Mouse (Mus musculus) hindbrain, embryonic 15.5 days (tissue): ENCODE results near the gene Meis1. TPM values are rescaled to one million over a fixed set of nuclear protein-coding genes. Genes with fewer than 3 reads are reported as not detected.

Experiments
- ATAC-seq: fragments of 200-750 bp; cut with Nextera tagmentation; 2 replicates; pipeline ENCODE4 v1.8.0; 2017; ENCODE audit warnings: low read depth, moderate number of reproducible peaks, moderate TSS enrichment; ENCODE audit not compliant: low FRiP score
- H3K27ac ChIP-seq: fragments of 300-500 bp; sonication (generic); replicated peaks from 2 replicates; pipeline ENCODE4 v1.5.1; 2015; ENCODE audit warnings: mild to moderate bottlenecking, inconsistent platforms
- H3K27me3 ChIP-seq: fragments of 300-500 bp; sonication (generic); 2 replicates; pipeline ENCODE4 v1.6.1; 2015; ENCODE audit warnings: control low read depth, inconsistent platforms
- H3K36me3 ChIP-seq: fragments of 300-500 bp; sonication (generic); 2 replicates; pipeline ENCODE4 v1.6.1; 2015; ENCODE audit warnings: control low read depth, inconsistent platforms
- H3K4me1 ChIP-seq: fragments of 300-500 bp; sonication (generic); replicated peaks from 2 replicates; pipeline ENCODE4 v1.6.1; 2015; ENCODE audit warnings: control low read depth, inconsistent platforms
- H3K4me2 ChIP-seq: fragments of 300-500 bp; sonication (generic); 2 replicates; pipeline ENCODE4 v1.6.1; 2015; ENCODE audit warnings: moderate library complexity, mild to moderate bottlenecking, inconsistent platforms
- H3K4me3 ChIP-seq: fragments of 300-500 bp; sonication (generic); 2 replicates; pipeline ENCODE4 v1.5.1; 2015; ENCODE audit warnings: mild to moderate bottlenecking, inconsistent platforms
- H3K9ac ChIP-seq: fragments of 300-500 bp; sonication (generic); 2 replicates; pipeline ENCODE4 v1.6.1; 2015; ENCODE audit warnings: inconsistent platforms
- H3K9me3 ChIP-seq: fragments of 300-500 bp; sonication (generic); 2 replicates; pipeline ENCODE4 v1.6.1; 2016; ENCODE audit warnings: control low read depth, inconsistent platforms
- WGBS: fragments of 180-500 bp; shearing (Covaris S2); methylation state at CpG from one replicate; pipeline ENCODE4 v1.1.7; 2015; 5-methylcytosine and 5-hydroxymethylcytosine counted together
- polyA plus RNA-seq: library from polyadenylated mRNA; unstranded; fragments of >200 nt; fragmentation: Nextera tagmentation; extraction: Ambion mirVana; gene quantifications from 2 replicates; pipeline ENCODE4 v1.2.1, GENCODE M21; 2015

Meis1 gene
- polyA plus RNA-seq, 1 experiment from 2014 or later = 178 TPM

GRCm38 (mm10) chr11:18885036-18885728, 133.6 kb downstream of the Meis1 start:
- no peak for ATAC-seq
- Histone ChIP-seq H3K4me3 (no peak overlapping the region), H3K36me3 (no peaks in the 10 kb centered on the region), H3K27me3 (no peaks in the 10 kb centered on the region), H3K9me3 (no peaks in the 10 kb centered on the region), H3K27ac (peak overlapping the region; percentile 38; the same call in 1 of the 2 replicates), H3K9ac (no peak overlapping the region), H3K4me1 (peaks cover 58% of the 10 kb centered on the region), H3K4me2 (no peak overlapping the region)
- WGBS = 28% methylated on average over 6 of the region's 6 CpGs

GRCm38 (mm10) chr11:18883987-18884386, 134.8 kb downstream of the Meis1 start:
- Histone ChIP-seq H3K9me3 (no peaks in the 10 kb centered on the region), H3K4me3 (no peak overlapping the region), H3K27ac (peak overlapping the region; percentile 78), H3K27me3 (no peaks in the 10 kb centered on the region), H3K4me1 (peaks cover 66% of the 10 kb centered on the region), H3K4me2 (no peak overlapping the region), H3K9ac (no peak overlapping the region), H3K36me3 (no peaks in the 10 kb centered on the region)
- ATAC-seq = no peak
- WGBS = 39% methylated on average over 3 of the region's 3 CpGs

GRCm38 (mm10) chr11:18883507-18883881, 135.3 kb downstream of the Meis1 start:
- no peaks in the 10 kb centered on the region for H3K36me3 ChIP-seq
- peak overlapping the region; percentile 78 for H3K27ac ChIP-seq
- H3K4me1 ChIP-seq = peaks cover 71% of the 10 kb centered on the region
- no peak overlapping the region for H3K4me3 ChIP-seq
- ATAC-seq = peak; percentile 87
- WGBS = 17% methylated on average over 2 of the region's 2 CpGs
- H3K4me2 ChIP-seq = no peak overlapping the region
- no peak overlapping the region for H3K9ac ChIP-seq
- no peaks in the 10 kb centered on the region for H3K27me3 ChIP-seq
- no peaks in the 10 kb centered on the region for H3K9me3 ChIP-seq

GRCm38 (mm10) chr11:18882747-18883506, 135.9 kb downstream of the Meis1 start:
- WGBS = 30% methylated on average over 3 of the region's 3 CpGs
- no peaks in the 10 kb centered on the region for H3K27me3 ChIP-seq
- peak overlapping the region; percentile 78 for H3K27ac ChIP-seq

GRCm38 (mm10) chr11:18882315-18882714, 136.5 kb downstream of the Meis1 start:
- Histone ChIP-seq H3K27ac (peak overlapping the region; percentile 67), H3K4me2 (no peak overlapping the region), H3K9ac (no peak overlapping the region), H3K4me1 (peaks cover 72% of the 10 kb centered on the region), H3K36me3 (no peaks in the 10 kb centered on the region), H3K27me3 (no peaks in the 10 kb centered on the region), H3K4me3 (no peak overlapping the region), H3K9me3 (no peaks in the 10 kb centered on the region)
- no peak for ATAC-seq
- 14% methylated on average over 5 of the region's 5 CpGs for WGBS

More at GRCm38 (mm10) chr11:18882747-18883506, 135.9 kb downstream of the Meis1 start:
- peak; percentile 25; the same call in 1 of the 2 replicates for ATAC-seq
- Histone ChIP-seq H3K9me3 (no peaks in the 10 kb centered on the region), H3K4me2 (no peak overlapping the region), H3K36me3 (no peaks in the 10 kb centered on the region), H3K4me3 (no peak overlapping the region), H3K4me1 (peaks cover 72% of the 10 kb centered on the region), H3K9ac (no peak overlapping the region)

GRCm38 (mm10) chr11:18880806-18881205, 138.0 kb downstream of the Meis1 start:
- H3K4me3 ChIP-seq = no peak overlapping the region
- H3K27me3 ChIP-seq = no peaks in the 10 kb centered on the region
- H3K4me2 ChIP-seq = no peak overlapping the region
- H3K36me3 ChIP-seq = no peaks in the 10 kb centered on the region
- H3K27ac ChIP-seq = peak overlapping the region; percentile 62; the same call in 1 of the 2 replicates
- ATAC-seq = no peak
- 22% methylated on average over 5 of the region's 5 CpGs for WGBS
- H3K9ac ChIP-seq = no peak overlapping the region
- H3K4me1 ChIP-seq = peaks cover 80% of the 10 kb centered on the region
- H3K9me3 ChIP-seq = no peaks in the 10 kb centered on the region

GRCm38 (mm10) chr11:18879456-18879818, 139.3 kb downstream of the Meis1 start:
- peak overlapping the region; percentile 73; the same call in 1 of the 2 replicates for H3K4me2 ChIP-seq
- H3K27ac ChIP-seq = peak overlapping the region; percentile 92
- ATAC-seq = no peak
- H3K4me3 ChIP-seq = no peak overlapping the region
- no peaks in the 10 kb centered on the region for H3K9me3 ChIP-seq
- H3K9ac ChIP-seq = 0 out of 2 replicates have a peak overlapping the region, but pooled peaks have one; percentile 19
- WGBS = no CpG with 5 or more reads among the region's 1 CpGs
- H3K27me3 ChIP-seq = no peaks in the 10 kb centered on the region
- no peaks in the 10 kb centered on the region for H3K36me3 ChIP-seq
- peaks cover 80% of the 10 kb centered on the region for H3K4me1 ChIP-seq

- H3K27me3 ChIP-seq = no peaks in the 10 kb centered on the region
- H3K4me2 ChIP-seq = peak overlapping the region; percentile 73
- H3K27ac ChIP-seq = peak overlapping the region; percentile 92
- peaks cover 80% of the 10 kb centered on the region for H3K4me1 ChIP-seq
- no peaks in the 10 kb centered on the region for H3K9me3 ChIP-seq
- H3K36me3 ChIP-seq = no peaks in the 10 kb centered on the region
- peak overlapping the region; percentile 39; the same call in 1 of the 2 replicates for H3K4me3 ChIP-seq
- WGBS = 3% methylated on average over 13 of the region's 13 CpGs
- H3K9ac ChIP-seq = 0 out of 2 replicates have a peak overlapping the region, but pooled peaks have one; percentile 25
- no peak for ATAC-seq
Measured at GRCm38 (mm10) chr11:18878748-18879455, 139.9 kb downstream of the Meis1 start.

GRCm38 (mm10) chr11:18878016-18878415, 140.8 kb downstream of the Meis1 start:
- H3K4me1 ChIP-seq = peaks cover 76% of the 10 kb centered on the region
- WGBS = under 1% methylated on average over 18 of the region's 18 CpGs
- ATAC-seq = peak; percentile 44

GRCm38 (mm10) chr11:18877626-18878011, 141.2 kb downstream of the Meis1 start:
- Histone ChIP-seq H3K36me3 (no peaks in the 10 kb centered on the region), H3K4me3 (peak overlapping the region; percentile 39), H3K27me3 (no peaks in the 10 kb centered on the region), H3K4me2 (peak overlapping the region; percentile 73), H3K4me1 (peaks cover 74% of the 10 kb centered on the region), H3K27ac (peak overlapping the region; percentile 92), H3K9ac (peak overlapping the region; percentile 43), H3K9me3 (no peaks in the 10 kb centered on the region)
- WGBS = 0% methylated on average over 22 of the region's 27 CpGs
- ATAC-seq = peak; percentile 81

More at GRCm38 (mm10) chr11:18878016-18878415, 140.8 kb downstream of the Meis1 start:
- Histone ChIP-seq H3K27me3 (no peaks in the 10 kb centered on the region), H3K9me3 (no peaks in the 10 kb centered on the region), H3K4me2 (peak overlapping the region; percentile 73), H3K4me3 (peak overlapping the region; percentile 39), H3K9ac (peak overlapping the region; percentile 43), H3K27ac (peak overlapping the region; percentile 92), H3K36me3 (no peaks in the 10 kb centered on the region)

- Histone ChIP-seq H3K36me3 (no peaks in the 10 kb centered on the region), H3K4me1 (peaks cover 69% of the 10 kb centered on the region), H3K4me3 (peak overlapping the region; percentile 39), H3K9me3 (no peaks in the 10 kb centered on the region), H3K27ac (peak overlapping the region; percentile 92), H3K27me3 (no peaks in the 10 kb centered on the region), H3K4me2 (peak overlapping the region; percentile 73), H3K9ac (peak overlapping the region; percentile 46)
- WGBS = under 1% methylated on average over 40 of the region's 40 CpGs
- ATAC-seq = peak; percentile 47; the same call in 1 of the 2 replicates
Measured at GRCm38 (mm10) chr11:18876886-18877625, 141.7 kb downstream of the Meis1 start.
